Mouse (Mus musculus): ENCODE measurements at regions not wholly inside any gene's neighbourhood (a gene's known extent, or its start where the extent isn't known, plus 50 kb on each side); places are given as distances from the start of the nearest gene placed in this dataset.

GRCm38 (mm10) chr6:84492594-84492993 is 101.1 kb downstream of the Cyp26b1 start:
- TF ChIP-seq CTCF (conservative IDR thresholded peaks at IDR 0.05; ENCODE audit: low read length) (no peak), POU5F1 (IDR thresholded peaks at IDR 0.05; ENCODE audit: borderline replicate concordance, low read length) (no peak), NANOG (IDR thresholded peaks at IDR 0.05; ENCODE audit: borderline replicate concordance, low read length) (no peak)

Measured in E14TG2a.4 (cell line).